Mouse (Mus musculus) lung, adult 18-20 months (tissue): ENCODE data around the gene Rmnd5a.

ENCODE experiments used
- DNase-seq, 2 experiments: peaks; one replicate each; pipeline ENCODE4 v3.0.0; 2022; ENCODE audit warnings: mixed read lengths in 2 of 2

Gene Rmnd5a

DNA sequence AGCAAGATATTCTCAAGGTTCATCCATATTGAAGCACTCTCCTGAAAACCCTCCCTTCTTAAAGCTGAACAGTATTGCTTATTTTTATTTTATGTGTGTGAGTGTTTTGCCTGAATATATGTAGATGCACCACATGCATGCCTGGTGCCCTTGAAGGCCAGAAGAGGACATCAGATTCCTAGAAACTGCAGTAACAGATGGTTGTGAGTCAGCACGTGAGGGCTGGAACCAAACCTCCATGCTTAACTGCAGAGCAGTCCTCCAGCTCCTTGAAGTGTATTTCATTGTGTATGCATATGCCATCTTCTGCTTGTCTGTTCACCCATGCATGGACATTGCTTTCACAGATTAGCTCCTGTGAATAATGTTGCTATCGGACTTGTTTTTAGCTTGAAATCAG, 76.4 kb downstream of the Rmnd5a start:
- DNase-seq: no peak

DNA sequence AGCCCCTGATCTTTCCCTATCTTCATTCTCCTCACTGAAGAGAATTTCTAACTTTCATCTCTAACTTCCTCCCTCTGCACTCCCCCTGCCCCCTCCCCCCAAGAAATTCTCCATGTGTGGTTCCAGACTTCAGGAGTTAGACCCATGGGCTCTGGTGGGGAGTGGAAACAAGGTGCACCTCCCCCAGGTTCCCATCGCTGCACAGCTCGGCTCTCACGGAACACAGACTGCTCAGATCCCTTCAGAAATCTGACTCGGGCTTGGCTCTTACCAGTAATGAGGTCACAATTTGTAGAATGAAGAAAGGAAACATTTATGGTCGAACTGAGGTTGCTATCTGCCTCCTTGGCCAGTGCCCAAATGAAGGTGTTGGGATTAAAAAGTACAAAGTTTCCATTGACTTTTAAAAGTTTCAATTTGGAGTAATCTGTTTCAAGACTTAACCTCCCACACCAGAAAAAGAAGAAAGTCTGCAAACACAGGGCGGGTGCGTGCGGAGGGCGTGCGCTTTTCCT, 79.2 kb downstream of the Rmnd5a start:
- no peak for DNase-seq

DNA sequence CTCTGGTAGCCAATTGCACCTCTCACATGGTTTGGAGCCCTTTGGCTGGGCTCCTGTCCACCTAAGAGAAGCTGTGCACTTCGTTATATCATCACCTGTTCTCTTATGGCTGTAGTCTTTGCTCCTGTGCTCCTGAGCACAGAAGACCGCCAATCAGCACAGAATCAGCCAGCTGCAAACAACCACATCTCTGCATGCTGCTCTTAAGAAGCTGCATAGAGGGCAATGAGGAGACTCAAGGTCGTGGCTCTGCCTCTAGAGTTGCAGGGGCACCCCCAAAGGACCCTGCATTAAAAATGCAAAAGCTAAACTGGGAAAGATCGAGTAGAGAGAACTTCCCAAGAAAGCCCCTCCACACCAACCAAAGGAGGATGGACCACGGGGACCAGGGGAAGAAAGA, 79.7 kb downstream of the Rmnd5a start:
- no peak for DNase-seq

DNA sequence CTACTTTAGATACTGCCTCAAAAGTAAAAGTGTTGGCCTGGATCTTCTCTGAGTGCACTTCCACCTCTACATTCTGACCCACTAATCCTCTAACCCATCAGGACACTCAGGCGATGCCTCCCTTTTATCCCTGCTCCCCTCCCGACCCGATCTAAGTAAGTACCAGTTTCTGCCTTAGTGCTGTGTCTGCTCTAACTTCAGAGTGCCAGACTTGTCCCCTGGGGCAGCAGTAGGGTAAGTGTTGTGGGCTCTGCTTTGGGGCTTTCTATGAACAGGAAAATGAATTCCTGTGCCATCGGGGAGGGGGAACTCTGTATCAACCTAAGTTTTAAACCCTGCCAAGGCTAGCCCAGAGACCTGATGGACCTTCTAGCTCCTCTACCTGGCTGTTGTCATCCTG, 80.2 kb downstream of the Rmnd5a start:
- DNase-seq: no peak

DNA sequence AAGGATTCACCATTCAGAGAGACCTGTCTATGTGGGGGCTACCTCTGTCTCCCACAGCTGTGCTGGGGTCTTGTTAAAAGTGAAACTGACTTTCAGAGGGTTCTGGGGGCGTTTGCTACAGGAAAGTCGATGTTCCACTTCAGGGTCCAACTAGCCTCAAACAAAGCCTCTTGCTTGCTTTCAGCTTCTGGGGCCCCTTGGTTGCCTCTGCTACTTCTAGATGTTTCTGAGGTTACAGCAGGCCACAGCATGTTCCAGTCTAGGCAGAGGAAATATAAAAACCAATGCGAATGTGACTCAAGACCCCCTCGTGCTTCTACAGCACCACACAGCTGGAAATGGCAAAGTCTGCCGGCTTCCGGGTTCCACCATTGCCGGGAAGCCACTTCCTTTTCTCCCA, 82.9 kb downstream of the Rmnd5a start:
- no peak for DNase-seq

DNA sequence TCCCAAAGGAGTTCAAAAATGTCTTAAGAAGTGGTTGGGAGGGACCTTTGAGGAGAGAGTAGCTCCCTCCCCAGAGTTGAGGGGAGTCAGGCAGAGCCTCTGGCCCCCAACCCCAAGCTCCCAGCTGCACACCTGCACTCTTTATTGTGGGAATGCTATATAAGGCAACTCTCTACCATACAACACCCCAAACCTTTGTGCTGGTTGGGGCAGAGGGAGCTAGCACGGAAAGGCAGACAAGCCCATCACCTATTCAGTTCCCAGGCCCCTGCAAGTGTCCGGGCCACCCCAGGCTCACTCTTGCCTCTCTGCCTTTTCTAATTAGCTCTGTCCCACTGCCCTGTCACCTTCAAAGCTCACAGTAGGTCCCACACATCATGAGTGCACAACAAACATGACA, 86.7 kb downstream of the Rmnd5a start:
- DNase-seq: no peak

DNA sequence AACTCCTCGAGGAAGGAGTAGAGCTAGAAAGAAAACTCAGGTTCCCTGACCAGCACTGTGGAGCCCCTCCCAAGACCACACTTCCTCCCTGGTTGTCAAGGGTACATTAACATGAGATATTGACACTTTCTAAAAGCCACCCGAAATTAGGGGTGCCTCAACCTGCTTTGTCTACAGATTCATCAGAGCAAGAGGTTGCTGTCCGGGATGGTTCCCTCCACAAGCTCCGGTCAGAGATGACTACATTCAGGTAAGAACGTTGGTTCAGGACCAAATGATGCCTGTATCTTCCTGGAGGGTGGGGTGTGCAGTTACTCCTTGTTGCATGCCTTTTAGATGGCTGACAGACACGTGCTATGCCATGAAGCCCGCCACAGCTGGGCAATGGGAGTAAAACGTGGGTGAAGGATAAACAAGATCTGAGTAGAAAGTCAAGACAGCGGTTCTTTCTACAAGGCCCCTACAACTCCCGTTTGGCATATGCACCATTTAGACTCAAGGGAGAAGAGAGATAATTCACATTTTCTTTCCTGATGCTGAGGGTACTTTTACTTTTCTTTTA, 87.5 kb downstream of the Rmnd5a start:
- DNase-seq: no peak

DNA sequence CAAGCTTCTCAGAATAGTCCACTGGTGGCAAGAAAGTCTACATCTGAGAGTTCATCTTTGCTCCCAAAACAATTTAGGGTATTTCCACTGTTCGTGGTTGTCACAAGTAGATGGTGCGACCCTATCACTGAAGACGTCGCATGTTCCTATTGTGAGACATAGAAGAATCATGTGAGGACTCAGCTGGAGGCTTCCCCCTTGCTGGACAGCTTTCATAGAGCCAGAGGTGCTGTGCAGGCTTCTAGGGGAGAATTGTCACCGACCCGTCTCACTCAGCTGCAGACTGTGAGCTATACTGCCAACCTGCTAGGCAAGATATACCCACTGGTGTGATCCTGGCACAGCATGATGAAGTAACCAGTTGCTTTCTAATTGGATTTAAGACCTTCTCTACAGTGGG, 88.2 kb downstream of the Rmnd5a start:
- no peak for DNase-seq

DNA sequence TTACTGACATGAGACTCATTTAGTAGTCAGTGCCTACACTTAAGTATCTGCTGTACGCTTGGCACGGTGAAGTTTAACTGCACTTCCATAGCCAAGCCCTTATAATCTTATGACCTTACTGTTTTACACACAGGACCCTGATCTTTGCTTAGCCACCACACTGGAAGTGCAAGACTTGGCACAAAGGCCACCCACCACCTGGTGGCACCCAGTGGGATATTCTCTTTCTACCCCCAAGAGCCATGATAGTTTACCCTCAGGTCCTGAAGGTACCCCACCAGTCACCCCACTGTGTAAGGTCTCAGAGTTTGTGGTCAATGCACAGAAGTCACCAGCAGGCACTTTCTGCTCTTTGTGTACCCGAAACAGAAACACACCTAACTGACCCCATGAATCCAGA, 89.2 kb downstream of the Rmnd5a start:
- no peak for DNase-seq

DNA sequence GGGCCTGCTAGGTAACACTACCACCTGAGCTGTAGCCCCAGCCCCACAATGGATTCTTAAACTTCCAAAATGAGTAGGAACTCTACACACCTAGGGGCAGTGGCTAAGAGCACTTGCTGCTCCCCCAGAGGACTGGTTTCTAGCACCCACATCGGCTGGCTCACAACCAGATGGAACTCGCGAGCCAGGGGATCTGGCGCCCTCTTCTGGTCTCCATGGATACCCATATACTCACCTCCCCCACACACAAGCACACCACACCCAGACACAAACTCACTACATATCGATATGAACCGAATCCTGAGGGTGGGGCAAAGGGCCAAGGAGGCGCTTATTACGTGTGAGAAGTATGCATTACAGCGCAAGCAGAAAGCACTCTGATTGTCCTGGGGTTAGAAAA, 92.4 kb downstream of the Rmnd5a start:
- DNase-seq: no peak

DNA sequence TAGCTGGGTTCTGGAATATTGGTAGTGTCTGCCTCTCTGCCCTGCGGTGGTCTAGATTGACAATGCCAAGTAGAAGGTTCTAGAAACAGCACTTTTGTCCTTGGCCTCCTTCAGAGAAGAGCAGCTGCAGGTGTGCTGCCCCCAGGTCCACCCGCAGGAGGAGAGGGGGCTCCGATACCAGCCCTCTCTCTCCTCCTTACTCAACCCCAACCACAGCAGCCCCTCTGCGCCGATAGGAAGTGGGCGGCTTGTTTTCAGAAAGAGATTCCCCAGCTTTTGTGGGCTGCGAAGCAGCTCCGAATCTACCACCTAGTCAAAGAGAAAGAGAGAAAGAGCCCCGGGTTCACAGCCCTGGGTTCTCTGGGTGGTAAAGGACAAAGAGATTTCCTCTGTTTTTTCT, 99.3 kb downstream of the Rmnd5a start:
- DNase-seq: no peak

DNA sequence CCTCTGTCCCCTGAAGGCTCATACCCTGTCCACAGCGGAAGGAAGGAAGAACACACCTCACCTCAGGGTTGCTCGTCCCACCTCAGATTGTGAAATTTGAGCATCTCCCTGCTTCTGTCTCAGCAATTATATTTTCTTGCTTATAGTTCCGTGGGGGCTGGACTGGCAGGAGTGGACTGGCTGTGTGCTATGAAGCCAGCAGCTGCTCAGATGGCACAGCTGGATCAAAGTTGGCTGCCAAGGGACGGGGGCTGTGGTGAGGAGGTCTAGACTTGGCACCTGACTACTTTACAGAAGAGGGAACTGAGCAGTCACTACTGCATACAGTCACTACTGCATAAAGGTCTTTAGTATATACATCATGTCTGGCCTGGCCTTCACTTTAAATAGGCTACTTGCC, 101.1 kb downstream of the Rmnd5a start:
- no peak for DNase-seq

DNA sequence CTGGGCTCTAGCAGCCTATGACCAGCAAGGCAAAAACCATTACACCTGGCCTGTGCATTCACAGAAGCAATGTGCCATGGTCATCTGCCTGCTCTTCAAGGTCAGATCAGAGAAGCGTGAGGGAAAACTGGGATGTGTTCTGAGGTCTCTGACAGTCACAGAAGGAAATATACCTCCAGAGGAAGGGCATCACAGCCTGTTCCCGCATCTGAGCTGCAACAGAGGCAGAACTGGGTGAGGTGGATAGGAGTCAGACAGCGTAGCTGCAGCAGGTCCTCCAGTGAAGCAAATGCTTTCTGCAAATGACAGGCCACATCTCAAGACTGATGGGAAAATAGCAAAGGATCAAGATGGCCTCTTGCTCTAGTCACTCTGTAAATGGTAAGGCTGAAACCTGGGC, 101.5 kb downstream of the Rmnd5a start:
- DNase-seq: no peak
